Mouse (Mus musculus): ENCODE data around the gene Pabpc4.

- TF ChIP-seq CTCF (IDR thresholded peaks at IDR 0.05; ENCODE audit: insufficient read depth, low read length) (peak; percentile 39; the same call in 1 of the 2 replicates), POLR2A (IDR thresholded peaks at IDR 0.05; ENCODE audit: borderline replicate concordance, extremely low read depth, low read depth, low read length) (no peak)
Observed at GRCm38 (mm10) chr4:123254617-123255016, 7.5 kb upstream of the Pabpc4 start.
